Mouse (Mus musculus): ENCODE data around the gene Gimap4. TPM values are rescaled to one million over a fixed set of nuclear protein-coding genes. Genes with fewer than 3 reads are reported as not detected.

Gene Gimap4
- total and polyA plus RNA-seq, 3 experiments: 113 to 264 (median 203) TPM

DNA sequence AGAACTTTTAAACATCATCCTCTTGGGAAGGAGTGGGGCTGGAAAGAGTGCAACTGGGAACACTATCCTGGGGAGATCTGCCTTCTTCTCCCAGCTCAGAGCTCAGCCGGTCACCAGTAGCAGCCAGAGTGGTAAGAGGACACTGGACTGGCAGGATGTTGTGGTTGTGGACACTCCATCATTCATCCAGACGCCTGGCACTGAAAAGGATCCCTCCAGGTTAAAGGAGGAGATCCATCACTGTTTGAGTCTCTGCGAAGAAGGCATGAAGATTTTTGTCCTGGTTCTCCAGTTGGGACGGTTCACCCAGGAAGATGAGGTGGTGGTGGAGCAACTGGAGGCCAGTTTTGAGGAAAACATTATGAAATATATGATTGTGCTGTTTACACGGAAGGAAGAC, 25.6 kb upstream of the Gimap4 start:
- H3K27ac ChIP-seq (ENCODE audit: insufficient read depth, low read depth): no peak overlapping the region
- no peak overlapping the region for H3K4me2 ChIP-seq (ENCODE audit: insufficient read depth, low read depth, poor library complexity, severe bottlenecking)
- H3K4me3 ChIP-seq (replicated peaks in 1 of 3; ENCODE audit: low read depth in 2 of 3, low read length in 2 of 3, poor library complexity in 1 of 3): no peak overlapping the region
- dilution Hi-C loops (cut with MboI; ENCODE audit: extremely low pct_ligation_motif_present, extremely low pct_unique_long_range_greater_than_20kb, low sequenced_read_pairs): no loop called here
- TF ChIP-seq POLR2A (IDR thresholded peaks at IDR 0.05; ENCODE audit: low read depth, low read length) (no peak), RCOR1 (conservative IDR thresholded peaks at IDR 0.05; ENCODE audit: low read depth, low read length) (no peak), JUN (IDR thresholded peaks at IDR 0.05; ENCODE audit: insufficient read depth, low read depth, low read length) (no peak), EP300 (IDR thresholded peaks at IDR 0.05; ENCODE audit: low read length) (no peak), USF2 (conservative IDR thresholded peaks at IDR 0.05; ENCODE audit: low read depth, low read length) (no peak), ZKSCAN1 (IDR thresholded peaks at IDR 0.05; ENCODE audit: borderline replicate concordance, low read depth, low read length) (no peak), TCF12 (IDR thresholded peaks at IDR 0.05; ENCODE audit: low read depth, low read length) (no peak), USF1 (IDR thresholded peaks at IDR 0.05; ENCODE audit: low read depth, low read length) (no peak), E2F4 (IDR thresholded peaks at IDR 0.05; ENCODE audit: insufficient replicate concordance, low read depth, low read length) (no peak), MAX (IDR thresholded peaks at IDR 0.05; ENCODE audit: low read length) (no peak), PAX5 (IDR thresholded peaks at IDR 0.05; ENCODE audit: low read length) (no peak), SIN3A (IDR thresholded peaks at IDR 0.05; ENCODE audit: low read length) (no peak), ZMIZ1 (IDR thresholded peaks at IDR 0.05; ENCODE audit: low read depth, low read length) (no peak), BHLHE40 (IDR thresholded peaks at IDR 0.05; ENCODE audit: low read depth, low read length) (no peak), CHD1 (IDR thresholded peaks at IDR 0.05; ENCODE audit: low read depth, low read length) (no peak), UBTF (IDR thresholded peaks at IDR 0.05; ENCODE audit: low read depth, low read length) (no peak), MAZ (IDR thresholded peaks at IDR 0.05; ENCODE audit: low read depth, low read length) (no peak), SMC3 (IDR thresholded peaks at IDR 0.05; ENCODE audit: low read depth, low read length) (no peak), JUND (conservative IDR thresholded peaks at IDR 0.05; ENCODE audit: low read depth, low read length) (no peak), NRF1 (IDR thresholded peaks at IDR 0.05; ENCODE audit: low read depth, low read length) (no peak)
- peaks cover 41 to 56% of the 10 kb centered on the region in 2 experiments for H3K36me3 ChIP-seq (replicated peaks in 1 of 2; ENCODE audit: control insufficient read depth in 1 of 2, insufficient read depth in 1 of 2, low read length in 1 of 2)
- peaks cover 0 to 3% of the 10 kb centered on the region in 2 experiments; a peak in 1 of 4 replicates for H3K4me1 ChIP-seq (ENCODE audit: control insufficient read depth in 1 of 2, insufficient read depth in 2 of 2)
- no peak overlapping the region for H3K9ac ChIP-seq (ENCODE audit: insufficient read depth, low read depth)
- 0 out of 2 replicates have a peak, but pooled peaks cover 7% of the 10 kb centered on the region for H3K79me2 ChIP-seq (replicated peaks; ENCODE audit: control insufficient read depth, extremely low read depth, insufficient read depth, poor library complexity, severe bottlenecking)
- in situ Hi-C loops (cut with MboI; ENCODE audit: low pct_ligation_motif_present, low pct_unique_long_range_greater_than_20kb, low sequenced_read_pairs): no loop called here
- DNase-seq (ENCODE audit: extremely low read depth): no peak
- no peaks in the 10 kb centered on the region for H3K9me3 ChIP-seq (replicated peaks; ENCODE audit: low read length)
- H3K27me3 ChIP-seq (replicated peaks): no peaks in the 10 kb centered on the region

DNA sequence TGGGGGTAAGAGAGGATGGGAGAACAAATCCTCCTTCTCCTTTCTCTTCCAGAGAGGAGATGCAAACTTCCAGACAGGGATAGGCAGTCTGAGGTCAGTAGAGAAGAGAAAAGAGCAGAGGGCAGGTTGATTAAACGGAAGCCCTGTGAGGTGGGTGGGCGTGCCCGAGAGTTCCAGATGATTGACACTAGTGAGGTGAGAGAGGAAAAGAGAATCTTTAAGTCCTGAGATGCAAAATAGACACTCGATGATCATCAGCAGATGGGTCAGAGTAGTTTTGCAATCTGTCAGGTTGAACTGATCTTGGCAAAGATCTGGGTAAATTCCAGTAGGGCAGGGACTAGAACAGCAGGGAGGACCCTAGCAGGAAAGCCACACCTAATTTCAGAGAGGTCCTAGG, 19.6 kb upstream of the Gimap4 start:
- H3K4me2 ChIP-seq (ENCODE audit: insufficient read depth, low read depth, poor library complexity, severe bottlenecking): no peak overlapping the region
- no peak for DNase-seq (ENCODE audit: extremely low read depth)
- dilution Hi-C loops (cut with MboI; ENCODE audit: extremely low pct_ligation_motif_present, extremely low pct_unique_long_range_greater_than_20kb, low sequenced_read_pairs): no loop called here
- H3K9me3 ChIP-seq (replicated peaks; ENCODE audit: low read length): no peaks in the 10 kb centered on the region
- no peaks in the 10 kb centered on the region for H3K27me3 ChIP-seq (replicated peaks)
- no peak overlapping the region for H3K27ac ChIP-seq (ENCODE audit: insufficient read depth, low read depth)
- H3K36me3 ChIP-seq (replicated peaks in 1 of 2; ENCODE audit: control insufficient read depth in 1 of 2, insufficient read depth in 1 of 2, low read length in 1 of 2): peaks cover 2 to 18% of the 10 kb centered on the region in 2 experiments
- TF ChIP-seq TBP (conservative IDR thresholded peaks at IDR 0.05; ENCODE audit: low read depth, low read length) (no peak), EP300 (IDR thresholded peaks at IDR 0.05; ENCODE audit: low read length) (no peak), USF2 (conservative IDR thresholded peaks at IDR 0.05; ENCODE audit: low read depth, low read length) (no peak), MEF2A (IDR thresholded peaks at IDR 0.05; ENCODE audit: borderline replicate concordance, low read depth, low read length) (no peak), MAFK (IDR thresholded peaks at IDR 0.05; ENCODE audit: insufficient replicate concordance, low read length) (no peak)
- H3K79me2 ChIP-seq (replicated peaks; ENCODE audit: control insufficient read depth, extremely low read depth, insufficient read depth, poor library complexity, severe bottlenecking): no peaks in the 10 kb centered on the region
- no peak overlapping the region for H3K9ac ChIP-seq (ENCODE audit: insufficient read depth, low read depth)
- no peak overlapping the region for H3K4me3 ChIP-seq (replicated peaks in 1 of 3; ENCODE audit: low read depth in 2 of 3, low read length in 2 of 3, poor library complexity in 1 of 3)
- H3K4me1 ChIP-seq (ENCODE audit: control insufficient read depth in 1 of 2, insufficient read depth in 2 of 2): peaks cover 11 to 51% of the 10 kb centered on the region in 2 experiments
- in situ Hi-C loops (cut with MboI; ENCODE audit: low pct_ligation_motif_present, low pct_unique_long_range_greater_than_20kb, low sequenced_read_pairs): no loop called here
